Mouse (Mus musculus): ENCODE measurements around the gene Traf3ip1. TPM values are rescaled to one million over a fixed set of nuclear protein-coding genes. Genes with fewer than 3 reads are reported as not detected.

Gene Traf3ip1
- 7.9 and 8.1 TPM in 2 replicates for polyA plus RNA-seq (2014; fragmentation: Nextera tagmentation; extraction: Ambion mirVana)

DNA sequence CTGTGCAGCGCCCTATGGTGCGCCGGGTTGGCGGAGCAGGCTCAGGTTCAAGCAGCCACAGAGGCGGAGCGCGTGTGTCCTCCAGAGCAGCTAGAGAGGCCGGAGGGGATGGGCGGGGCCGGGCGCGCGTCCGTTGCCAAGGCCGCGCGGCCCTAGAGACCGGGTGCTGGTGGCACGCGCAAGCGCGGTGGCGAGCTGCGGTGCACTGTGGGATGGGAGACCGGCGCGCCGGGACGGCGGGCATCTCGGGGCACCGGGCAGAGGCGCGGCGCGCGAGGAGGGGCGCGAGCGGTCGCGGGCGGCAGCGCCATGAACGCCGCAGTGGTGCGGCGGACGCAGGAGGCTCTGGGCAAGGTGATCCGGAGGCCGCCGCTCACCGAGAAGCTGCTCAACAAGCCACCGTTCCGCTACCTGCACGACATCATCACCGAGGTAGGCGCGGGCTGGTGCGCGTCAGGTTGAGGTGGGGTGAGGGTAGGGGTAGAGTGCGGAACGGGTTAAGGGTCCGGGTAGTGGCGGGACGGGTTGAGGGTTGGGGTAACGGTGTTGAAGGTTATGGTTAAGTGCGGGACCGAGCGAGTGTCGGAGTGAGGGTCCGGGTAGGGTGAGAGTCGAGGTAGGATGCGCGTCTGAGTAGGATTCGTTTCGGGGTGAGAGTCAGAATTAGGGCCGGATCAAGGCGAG is at the start of gene Traf3ip1:
Gene Traf3ip1 (plus strand): TSS at position 191 of the 684 bp plus-strand sequence.
- peak; percentile 97 for ATAC-seq (ENCODE audit: insufficient read depth, low FRiP score, low TSS enrichment)
- H3K4me1 ChIP-seq (ENCODE audit: control insufficient read depth, insufficient read depth, low read length): peaks cover 6% of the 10 kb centered on the region
- DNase-seq (ENCODE audit: low spot score): peak; percentile 95
- H3K27me3 ChIP-seq (ENCODE audit: control insufficient read depth, insufficient read depth, low read length): no peaks in the 10 kb centered on the region
- H3K4me2 ChIP-seq (ENCODE audit: low read depth): peak within 1 kb of the TSS; percentile 69
- H3K27ac ChIP-seq (ENCODE audit: low read depth, low read length): no peak within 1 kb of the TSS
- H3K9ac ChIP-seq (ENCODE audit: low read length): peak within 1 kb of the TSS; percentile 84
- no peaks in the 10 kb centered on the region for H3K36me3 ChIP-seq (ENCODE audit: control insufficient read depth, insufficient read depth, low read length)
- WGBS: under 1% methylated on average over 61 of the region's 79 CpGs
- H3K4me3 ChIP-seq (ENCODE audit: low read depth, low read length): peak within 1 kb of the TSS; percentile 96
- no peaks in the 10 kb centered on the region for H3K9me3 ChIP-seq (ENCODE audit: control insufficient read depth, low read length)

DNA sequence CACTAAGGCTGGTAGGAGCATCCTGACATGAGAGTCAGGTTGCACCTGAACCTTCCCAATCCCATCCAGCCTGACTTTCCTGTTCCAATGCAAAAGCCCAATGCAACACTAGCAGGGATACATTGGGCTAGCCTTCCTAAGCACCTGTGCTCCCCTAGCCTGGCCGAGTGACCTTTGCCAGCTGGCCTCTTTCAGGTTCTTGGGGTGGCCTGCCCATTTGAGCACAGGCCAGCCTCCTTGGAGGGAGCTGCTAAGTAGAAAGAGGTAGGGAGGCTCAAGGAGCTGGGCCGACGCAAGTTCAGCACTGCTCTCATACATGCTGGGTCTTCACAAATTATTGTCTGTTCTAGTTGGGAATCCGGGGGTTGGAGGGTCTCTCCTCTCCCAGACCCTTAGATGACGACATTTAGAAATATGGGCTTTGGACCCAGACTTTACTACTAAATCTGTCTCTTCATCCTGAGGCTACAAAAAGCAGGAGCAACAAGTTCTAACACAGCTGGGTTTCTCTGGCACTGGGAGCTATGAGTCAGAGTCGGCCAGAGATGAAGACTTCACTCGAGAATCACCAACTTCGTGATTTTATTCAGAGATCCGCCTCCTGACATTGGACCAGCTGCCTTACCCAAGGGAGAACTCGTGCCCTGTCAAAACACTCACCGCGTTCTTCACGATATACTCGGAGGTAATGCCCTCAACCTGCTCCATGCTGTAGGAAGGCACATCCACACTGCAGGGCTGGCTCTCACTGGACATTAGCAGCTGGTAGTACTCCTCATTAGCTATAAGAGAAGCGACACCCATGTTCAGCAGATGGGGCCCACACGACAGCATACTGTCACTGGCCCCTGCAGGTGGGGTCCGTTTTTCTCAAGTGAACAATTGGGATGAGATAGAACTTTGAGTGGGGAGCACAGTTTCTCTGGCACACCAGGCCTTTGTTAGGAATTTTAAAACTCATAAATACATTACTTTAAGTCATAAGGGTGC is 49.3 kb upstream of the Traf3ip1 start:
- ATAC-seq (ENCODE audit: insufficient read depth, low FRiP score, low TSS enrichment) (no peak), DNase-seq (ENCODE audit: low spot score) (no peak)
- H3K9ac ChIP-seq (ENCODE audit: low read length): no peak overlapping the region
- H3K27me3 ChIP-seq (ENCODE audit: control insufficient read depth, insufficient read depth, low read length): no peaks in the 10 kb centered on the region
- no peak overlapping the region for H3K4me3 ChIP-seq (ENCODE audit: low read depth, low read length)
- no peaks in the 10 kb centered on the region for H3K36me3 ChIP-seq (ENCODE audit: control insufficient read depth, insufficient read depth, low read length)
- H3K27ac ChIP-seq (ENCODE audit: low read depth, low read length): no peak overlapping the region
- no peaks in the 10 kb centered on the region for H3K4me1 ChIP-seq (ENCODE audit: control insufficient read depth, insufficient read depth, low read length)
- WGBS: 92% methylated on average over 17 of the region's 17 CpGs
- H3K4me2 ChIP-seq (ENCODE audit: low read depth): no peak overlapping the region
- H3K9me3 ChIP-seq (ENCODE audit: control insufficient read depth, low read length): no peaks in the 10 kb centered on the region

DNA sequence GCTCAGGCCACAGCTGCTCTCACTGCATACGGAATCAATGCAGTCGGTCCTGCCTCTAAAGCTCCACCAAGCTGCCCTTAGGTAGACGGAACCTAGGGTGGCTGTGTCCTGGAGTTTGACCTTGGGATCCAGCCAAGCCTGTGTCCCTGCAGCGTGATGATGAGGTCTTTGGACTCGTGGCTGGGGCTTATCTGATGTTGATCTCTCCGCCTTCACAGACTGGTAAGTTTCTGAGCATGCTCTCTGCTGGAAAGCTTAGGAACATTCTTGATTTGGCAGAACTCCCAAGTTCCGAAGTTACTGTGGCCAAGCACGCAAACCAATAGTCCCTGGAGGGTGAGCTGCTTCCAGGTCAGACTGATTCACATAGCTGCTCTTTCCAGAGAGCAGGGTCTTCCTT is 48.4 kb upstream of the Traf3ip1 start:
- Histone ChIP-seq H3K9ac (ENCODE audit: low read length) (no peak overlapping the region), H3K9me3 (ENCODE audit: control insufficient read depth, low read length) (no peaks in the 10 kb centered on the region), H3K36me3 (ENCODE audit: control insufficient read depth, insufficient read depth, low read length) (no peaks in the 10 kb centered on the region), H3K27me3 (ENCODE audit: control insufficient read depth, insufficient read depth, low read length) (no peaks in the 10 kb centered on the region), H3K4me2 (ENCODE audit: low read depth) (no peak overlapping the region), H3K27ac (ENCODE audit: low read depth, low read length) (no peak overlapping the region), H3K4me1 (ENCODE audit: control insufficient read depth, insufficient read depth, low read length) (no peaks in the 10 kb centered on the region), H3K4me3 (ENCODE audit: low read depth, low read length) (no peak overlapping the region)
- no peak for DNase-seq (ENCODE audit: low spot score)
- ATAC-seq (ENCODE audit: insufficient read depth, low FRiP score, low TSS enrichment): no peak
- WGBS: 88% methylated on average over 8 of the region's 8 CpGs

DNA sequence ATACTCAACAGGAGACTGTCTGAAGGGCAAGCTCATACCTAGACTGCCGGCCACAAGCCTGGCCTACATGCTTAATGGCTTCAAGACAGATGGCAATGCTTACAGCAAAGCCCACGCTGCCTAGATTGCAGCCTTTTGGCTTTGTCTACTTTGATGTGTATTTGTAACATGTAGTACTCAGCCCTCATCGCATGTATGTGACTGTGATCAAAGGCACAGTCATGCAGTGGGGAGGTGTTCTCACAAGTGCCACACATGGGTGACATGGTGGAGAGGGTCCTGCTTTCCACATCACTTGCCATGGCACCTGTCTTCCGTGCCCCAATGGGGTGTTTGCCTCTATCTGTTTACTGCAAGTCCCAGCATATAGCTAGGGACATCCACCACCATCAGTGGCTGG is 47.9 kb upstream of the Traf3ip1 start:
- Histone ChIP-seq H3K4me2 (ENCODE audit: low read depth) (no peak overlapping the region), H3K9ac (ENCODE audit: low read length) (no peak overlapping the region), H3K4me1 (ENCODE audit: control insufficient read depth, insufficient read depth, low read length) (no peaks in the 10 kb centered on the region), H3K36me3 (ENCODE audit: control insufficient read depth, insufficient read depth, low read length) (no peaks in the 10 kb centered on the region), H3K9me3 (ENCODE audit: control insufficient read depth, low read length) (no peaks in the 10 kb centered on the region), H3K27ac (ENCODE audit: low read depth, low read length) (no peak overlapping the region), H3K4me3 (ENCODE audit: low read depth, low read length) (no peak overlapping the region), H3K27me3 (ENCODE audit: control insufficient read depth, insufficient read depth, low read length) (no peaks in the 10 kb centered on the region)
- ATAC-seq (ENCODE audit: insufficient read depth, low FRiP score, low TSS enrichment) (no peak), DNase-seq (ENCODE audit: low spot score) (no peak)
- WGBS: 86% methylated on average over 4 of the region's 4 CpGs

DNA sequence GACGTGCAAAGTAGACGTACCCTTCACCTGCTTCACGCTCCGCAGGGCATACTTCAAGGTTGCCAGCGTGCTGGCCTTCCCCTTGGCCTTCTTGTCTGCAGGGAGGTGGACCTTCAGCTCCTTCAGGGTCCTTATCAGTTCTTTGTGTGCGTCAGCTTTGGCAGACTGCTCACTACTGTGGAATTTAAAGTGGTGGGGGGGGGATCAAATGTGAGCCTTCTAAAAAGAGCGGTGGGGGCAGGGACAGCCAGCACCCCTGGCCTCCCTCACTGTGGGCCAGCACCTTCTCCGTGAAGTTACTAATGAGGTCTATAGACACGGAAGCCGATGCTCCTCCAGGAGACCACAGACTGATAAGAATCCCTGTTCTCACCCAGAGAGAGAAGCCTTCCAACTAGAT is 45.8 kb upstream of the Traf3ip1 start:
- Histone ChIP-seq H3K36me3 (ENCODE audit: control insufficient read depth, insufficient read depth, low read length) (no peaks in the 10 kb centered on the region), H3K27ac (ENCODE audit: low read depth, low read length) (no peak overlapping the region), H3K4me1 (ENCODE audit: control insufficient read depth, insufficient read depth, low read length) (0 out of 2 replicates have a peak, but pooled peaks cover 2% of the 10 kb centered on the region), H3K4me3 (ENCODE audit: low read depth, low read length) (no peak overlapping the region), H3K9me3 (ENCODE audit: control insufficient read depth, low read length) (no peaks in the 10 kb centered on the region), H3K4me2 (ENCODE audit: low read depth) (no peak overlapping the region), H3K27me3 (ENCODE audit: control insufficient read depth, insufficient read depth, low read length) (no peaks in the 10 kb centered on the region), H3K9ac (ENCODE audit: low read length) (no peak overlapping the region)
- 93% methylated on average over 10 of the region's 10 CpGs for WGBS
- DNase-seq (ENCODE audit: low spot score) (no peak), ATAC-seq (ENCODE audit: insufficient read depth, low FRiP score, low TSS enrichment) (no peak)

DNA sequence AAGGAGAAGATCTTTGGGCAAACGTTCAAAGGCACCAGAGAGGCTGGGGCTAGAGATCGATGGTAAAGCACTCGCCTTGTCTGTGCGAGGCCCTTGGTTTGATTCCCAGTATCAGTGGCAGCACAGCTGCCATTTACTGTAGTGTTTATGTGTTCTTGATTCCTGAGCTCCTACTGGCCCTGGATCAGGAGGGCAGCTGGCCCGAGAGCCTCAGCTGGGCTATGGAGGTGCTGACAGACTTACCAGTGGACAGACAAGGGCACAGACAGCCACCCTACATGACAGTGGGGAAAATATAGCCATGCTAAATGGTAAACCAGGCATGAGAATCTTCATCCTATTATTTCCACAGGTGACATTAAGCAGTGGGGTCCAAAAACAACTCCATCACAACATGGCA is 43.6 kb upstream of the Traf3ip1 start:
- WGBS: 81% methylated on average over 5 of the region's 5 CpGs
- no peaks in the 10 kb centered on the region for H3K36me3 ChIP-seq (ENCODE audit: control insufficient read depth, insufficient read depth, low read length)
- ATAC-seq (ENCODE audit: insufficient read depth, low FRiP score, low TSS enrichment): no peak
- H3K4me1 ChIP-seq (ENCODE audit: control insufficient read depth, insufficient read depth, low read length): peaks cover 6% of the 10 kb centered on the region
- no peak overlapping the region for H3K4me2 ChIP-seq (ENCODE audit: low read depth)
- no peaks in the 10 kb centered on the region for H3K27me3 ChIP-seq (ENCODE audit: control insufficient read depth, insufficient read depth, low read length)
- no peak overlapping the region for H3K9ac ChIP-seq (ENCODE audit: low read length)
- no peaks in the 10 kb centered on the region for H3K9me3 ChIP-seq (ENCODE audit: control insufficient read depth, low read length)
- no peak overlapping the region for H3K4me3 ChIP-seq (ENCODE audit: low read depth, low read length)
- H3K27ac ChIP-seq (ENCODE audit: low read depth, low read length): no peak overlapping the region
- no peak for DNase-seq (ENCODE audit: low spot score)

DNA sequence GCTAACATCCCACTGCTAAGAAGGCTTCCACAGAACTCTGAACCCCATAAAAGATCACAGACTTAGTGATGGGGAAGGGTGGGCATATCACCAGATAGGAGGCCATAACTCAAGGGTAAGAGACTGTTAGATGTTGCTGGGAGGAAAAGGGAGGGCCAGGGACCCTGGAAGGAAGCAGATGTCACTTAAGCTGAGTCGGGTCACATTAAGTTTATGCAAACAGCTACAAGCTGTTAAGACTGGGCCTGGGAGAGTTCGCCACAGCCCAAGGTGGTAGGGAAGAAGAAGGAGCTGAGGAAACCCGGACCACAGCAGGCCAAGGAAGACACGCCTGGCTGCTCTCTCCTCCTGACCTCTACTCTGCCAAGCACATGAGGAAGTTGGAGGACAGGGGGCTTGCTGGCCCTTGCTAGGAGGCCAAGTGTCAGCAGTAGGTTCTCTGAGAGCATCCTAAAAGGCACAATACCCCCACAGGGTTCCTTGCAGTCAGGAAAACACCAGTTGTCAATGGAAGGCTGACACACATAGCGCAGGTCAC is 42.8 kb upstream of the Traf3ip1 start:
- Histone ChIP-seq H3K27ac (ENCODE audit: low read depth, low read length) (no peak overlapping the region), H3K4me2 (ENCODE audit: low read depth) (no peak overlapping the region), H3K36me3 (ENCODE audit: control insufficient read depth, insufficient read depth, low read length) (no peaks in the 10 kb centered on the region), H3K27me3 (ENCODE audit: control insufficient read depth, insufficient read depth, low read length) (no peaks in the 10 kb centered on the region), H3K4me1 (ENCODE audit: control insufficient read depth, insufficient read depth, low read length) (peaks cover 13% of the 10 kb centered on the region), H3K9ac (ENCODE audit: low read length) (no peak overlapping the region), H3K4me3 (ENCODE audit: low read depth, low read length) (no peak overlapping the region), H3K9me3 (ENCODE audit: control insufficient read depth, low read length) (no peaks in the 10 kb centered on the region)
- WGBS: 63% methylated on average over 5 of the region's 5 CpGs
- ATAC-seq (ENCODE audit: insufficient read depth, low FRiP score, low TSS enrichment) (no peak), DNase-seq (ENCODE audit: low spot score) (no peak)

DNA sequence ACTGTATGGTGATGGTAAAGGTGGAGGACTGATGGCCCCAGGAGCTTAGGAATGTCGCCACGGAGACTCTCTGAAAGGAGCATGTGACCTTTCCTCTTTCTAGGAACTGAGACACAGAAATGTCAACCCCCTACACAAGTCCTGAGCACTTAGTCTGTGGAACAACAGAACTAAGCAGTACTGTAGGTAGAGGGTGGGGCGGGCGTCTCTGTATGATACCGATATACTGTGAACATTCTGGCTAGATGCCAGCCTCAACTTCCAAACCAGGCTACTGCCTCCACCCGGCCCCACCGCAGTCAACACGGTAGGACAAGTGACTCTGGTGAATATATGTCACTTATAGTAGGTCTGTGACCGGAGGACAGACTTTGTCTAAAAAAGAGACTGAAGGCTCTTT is 40.5 kb upstream of the Traf3ip1 start:
- H3K4me1 ChIP-seq (ENCODE audit: control insufficient read depth, insufficient read depth, low read length): peaks cover 21% of the 10 kb centered on the region
- no peak overlapping the region for H3K4me2 ChIP-seq (ENCODE audit: low read depth)

More for the DNA sequence above, 40.5 kb upstream of the Traf3ip1 start:
- DNase-seq (ENCODE audit: low spot score): no peak
- no peak for ATAC-seq (ENCODE audit: insufficient read depth, low FRiP score, low TSS enrichment)
- Histone ChIP-seq H3K27me3 (ENCODE audit: control insufficient read depth, insufficient read depth, low read length) (0 out of 2 replicates have a peak, but pooled peaks cover 2% of the 10 kb centered on the region), H3K36me3 (ENCODE audit: control insufficient read depth, insufficient read depth, low read length) (no peaks in the 10 kb centered on the region), H3K4me3 (ENCODE audit: low read depth, low read length) (no peak overlapping the region), H3K27ac (ENCODE audit: low read depth, low read length) (no peak overlapping the region), H3K9ac (ENCODE audit: low read length) (no peak overlapping the region), H3K9me3 (ENCODE audit: control insufficient read depth, low read length) (no peaks in the 10 kb centered on the region)
- WGBS: 85% methylated on average over 9 of the region's 9 CpGs

All from neural tube, embryonic 11.5 days (tissue).